Mouse (Mus musculus): ENCODE measurements around the gene Map2k4. TPM values are rescaled to one million over a fixed set of nuclear protein-coding genes. Genes with fewer than 3 reads are reported as not detected.

The Map2k4 gene
- polyA plus RNA-seq, 1 experiment from 2014 or later = 68.7 TPM

DNA sequence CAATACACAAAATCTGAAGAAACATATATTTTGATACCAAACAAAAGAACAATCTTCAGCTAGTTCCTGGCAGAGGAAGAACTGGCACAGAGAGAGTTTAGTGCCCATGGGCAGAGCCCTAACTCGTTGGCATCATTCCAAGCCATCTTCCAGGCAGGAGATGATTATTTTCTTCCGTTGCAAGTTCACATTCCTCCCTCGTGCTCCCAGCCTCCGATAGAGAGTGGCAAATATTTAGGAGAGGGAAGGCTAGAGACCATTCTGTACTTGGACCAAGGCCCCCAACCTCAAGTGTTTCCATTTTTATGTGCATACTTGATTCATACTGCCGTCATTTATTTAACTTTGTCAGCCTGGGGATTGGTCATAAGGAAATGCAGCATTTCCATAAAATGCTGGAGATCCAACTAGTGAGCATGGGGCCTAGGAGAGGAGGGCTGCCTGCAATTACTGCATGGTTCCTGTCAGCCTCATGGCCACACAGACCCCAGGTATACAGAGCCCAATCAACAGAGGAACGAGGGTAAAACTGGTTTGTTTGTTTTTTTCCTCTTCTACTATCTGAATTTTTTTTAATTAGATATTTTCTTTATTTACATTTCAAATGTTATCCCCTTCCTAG is 120.6 kb downstream of the Map2k4 start:
- Histone ChIP-seq H3K36me3 (no peaks in the 10 kb centered on the region), H3K9ac (no peak overlapping the region), H3K4me3 (no peak overlapping the region), H3K4me1 (no peaks in the 10 kb centered on the region), H3K27ac (no peak overlapping the region), H3K4me2 (replicated peaks) (no peak overlapping the region), H3K9me3 (replicated peaks) (no peaks in the 10 kb centered on the region), H3K27me3 (no peaks in the 10 kb centered on the region)
- 68% methylated on average over 6 of the region's 6 CpGs for WGBS
- no peak for ATAC-seq (ENCODE audit: low FRiP score)

GRCm38 (mm10) chr11:65664903-65665302 is 123.2 kb downstream of the Map2k4 start:
- no peak for ATAC-seq (ENCODE audit: low FRiP score)
- no peak overlapping the region for H3K4me2 ChIP-seq (replicated peaks)

GRCm38 (mm10) chr11:65661790-65662522 is 126.1 kb downstream of the Map2k4 start:
- Histone ChIP-seq H3K4me2 (replicated peaks) (no peak overlapping the region), H3K36me3 (no peaks in the 10 kb centered on the region), H3K27me3 (no peaks in the 10 kb centered on the region), H3K9ac (no peak overlapping the region), H3K9me3 (replicated peaks) (no peaks in the 10 kb centered on the region), H3K4me3 (no peak overlapping the region), H3K27ac (no peak overlapping the region), H3K4me1 (no peaks in the 10 kb centered on the region)
- WGBS = 82% methylated on average over 8 of the region's 8 CpGs
- no peak for ATAC-seq (ENCODE audit: low FRiP score)

More at GRCm38 (mm10) chr11:65664903-65665302, 123.2 kb downstream of the Map2k4 start:
- Histone ChIP-seq H3K9me3 (replicated peaks) (no peaks in the 10 kb centered on the region), H3K27me3 (no peaks in the 10 kb centered on the region), H3K36me3 (no peaks in the 10 kb centered on the region), H3K4me3 (no peak overlapping the region), H3K27ac (no peak overlapping the region), H3K4me1 (no peaks in the 10 kb centered on the region), H3K9ac (no peak overlapping the region)
- WGBS = 74% methylated on average over 6 of the region's 6 CpGs

DNA sequence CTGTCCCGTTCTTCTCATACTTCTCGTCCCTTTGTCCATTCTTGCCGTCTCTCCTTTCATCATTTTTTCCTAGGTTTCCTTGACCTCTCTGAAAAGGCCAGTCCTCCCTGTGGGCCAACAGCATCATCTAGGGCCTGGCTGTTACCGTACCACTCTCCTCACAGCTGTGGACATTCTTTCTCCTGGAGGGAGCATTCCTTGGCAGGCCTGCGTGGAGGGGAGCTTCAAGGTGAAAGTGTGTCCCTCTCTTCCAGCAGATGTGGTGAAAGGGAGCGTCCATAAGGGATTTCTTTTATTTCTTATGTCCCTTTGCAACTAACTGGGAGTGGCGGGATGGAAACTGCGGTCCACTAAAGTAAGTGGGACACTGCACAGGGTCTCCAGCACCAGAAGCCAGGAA is 134.2 kb downstream of the Map2k4 start:
- WGBS = 84% methylated on average over 8 of the region's 8 CpGs
- ATAC-seq (ENCODE audit: low FRiP score) = no peak
- H3K4me2 ChIP-seq (replicated peaks) = no peak overlapping the region
- no peaks in the 10 kb centered on the region for H3K36me3 ChIP-seq
- no peak overlapping the region for H3K27ac ChIP-seq
- no peak overlapping the region for H3K9ac ChIP-seq
- H3K27me3 ChIP-seq = no peaks in the 10 kb centered on the region
- H3K4me1 ChIP-seq = no peaks in the 10 kb centered on the region
- no peaks in the 10 kb centered on the region for H3K9me3 ChIP-seq (replicated peaks)
- H3K4me3 ChIP-seq = no peak overlapping the region

DNA sequence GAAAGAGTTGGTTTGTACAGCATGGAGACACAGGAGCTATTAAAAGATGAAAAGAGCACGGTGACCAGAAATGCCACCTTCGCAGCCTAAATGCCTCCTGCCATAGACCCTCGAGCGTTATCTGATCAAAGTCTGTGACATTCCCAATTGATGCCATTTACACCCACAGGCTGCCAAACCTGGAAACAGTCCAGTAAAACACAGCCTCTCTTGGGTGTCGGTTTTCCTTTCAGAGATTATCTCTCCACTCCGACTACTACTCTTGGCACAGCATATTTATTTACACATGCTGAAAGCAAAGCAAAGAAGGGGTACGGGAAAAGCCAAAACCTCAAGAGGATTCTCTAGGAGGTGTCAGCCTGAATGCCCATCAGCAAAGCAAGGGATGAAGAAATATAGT is 136.7 kb downstream of the Map2k4 start:
- Histone ChIP-seq H3K36me3 (no peaks in the 10 kb centered on the region), H3K4me3 (no peak overlapping the region), H3K27me3 (no peaks in the 10 kb centered on the region), H3K4me1 (no peaks in the 10 kb centered on the region), H3K27ac (no peak overlapping the region), H3K9ac (no peak overlapping the region), H3K4me2 (replicated peaks) (no peak overlapping the region), H3K9me3 (replicated peaks) (no peaks in the 10 kb centered on the region)
- no peak for ATAC-seq (ENCODE audit: low FRiP score)
- WGBS = 84% methylated on average over 7 of the region's 7 CpGs

- H3K9ac ChIP-seq = no peak overlapping the region
- WGBS = 73% methylated on average over 4 of the region's 4 CpGs
- no peak overlapping the region for H3K4me2 ChIP-seq (replicated peaks)
- H3K4me1 ChIP-seq = no peaks in the 10 kb centered on the region
- no peak for ATAC-seq (ENCODE audit: low FRiP score)
- no peak overlapping the region for H3K27ac ChIP-seq
- H3K27me3 ChIP-seq = no peaks in the 10 kb centered on the region
- no peaks in the 10 kb centered on the region for H3K36me3 ChIP-seq
- no peak overlapping the region for H3K4me3 ChIP-seq
- H3K9me3 ChIP-seq (replicated peaks) = no peaks in the 10 kb centered on the region
These were observed 138.0 kb downstream of the Map2k4 start for GRCm38 (mm10) chr11:65649956-65650715.

DNA sequence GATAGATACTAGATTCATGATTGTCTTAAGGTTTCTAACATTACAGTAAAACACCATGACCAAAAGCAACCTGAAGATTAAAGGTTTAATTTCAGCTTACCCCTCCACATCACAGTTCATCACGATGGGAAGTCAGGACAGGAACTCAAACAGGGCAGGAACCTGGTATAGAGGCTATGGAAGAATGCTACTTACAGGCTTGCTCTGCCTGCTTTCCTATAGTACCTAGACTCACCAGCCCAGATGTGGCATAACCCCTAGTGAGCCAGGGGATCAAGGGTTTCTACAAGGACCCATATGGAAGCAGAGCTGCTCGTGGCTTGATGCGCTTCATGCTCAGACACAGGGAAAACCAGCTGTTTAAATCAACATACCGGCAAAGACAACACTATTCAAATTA is 138.6 kb downstream of the Map2k4 start:
- ATAC-seq (ENCODE audit: low FRiP score) = no peak
- 76% methylated on average over 4 of the region's 4 CpGs for WGBS
- H3K36me3 ChIP-seq = no peaks in the 10 kb centered on the region
- no peak overlapping the region for H3K9ac ChIP-seq
- no peaks in the 10 kb centered on the region for H3K4me1 ChIP-seq
- H3K4me3 ChIP-seq = no peak overlapping the region
- H3K27me3 ChIP-seq = no peaks in the 10 kb centered on the region
- no peaks in the 10 kb centered on the region for H3K9me3 ChIP-seq (replicated peaks)
- no peak overlapping the region for H3K4me2 ChIP-seq (replicated peaks)
- no peak overlapping the region for H3K27ac ChIP-seq

DNA sequence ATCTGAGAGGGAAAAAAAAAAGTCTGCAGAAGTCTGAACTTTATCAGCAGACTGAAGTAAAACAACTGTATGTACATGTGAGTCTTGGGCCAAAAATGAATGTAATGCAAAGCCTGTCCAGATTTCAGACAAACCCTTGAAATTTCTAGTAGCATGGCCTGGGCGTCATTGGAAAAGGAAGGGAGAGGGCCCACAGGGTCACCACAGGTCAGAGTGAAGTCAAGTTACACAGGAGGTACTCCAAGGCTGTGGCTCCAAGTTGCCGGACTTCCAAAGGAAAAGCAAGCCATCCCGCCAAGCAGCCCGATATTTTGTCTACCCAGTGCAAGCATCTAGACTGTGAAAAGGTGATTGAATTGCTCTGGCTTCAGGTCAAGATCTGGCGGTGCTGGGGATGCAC is 141.8 kb downstream of the Map2k4 start:
- Histone ChIP-seq H3K36me3 (no peaks in the 10 kb centered on the region), H3K4me3 (no peak overlapping the region)
- ATAC-seq (ENCODE audit: low FRiP score) = no peak

DNA sequence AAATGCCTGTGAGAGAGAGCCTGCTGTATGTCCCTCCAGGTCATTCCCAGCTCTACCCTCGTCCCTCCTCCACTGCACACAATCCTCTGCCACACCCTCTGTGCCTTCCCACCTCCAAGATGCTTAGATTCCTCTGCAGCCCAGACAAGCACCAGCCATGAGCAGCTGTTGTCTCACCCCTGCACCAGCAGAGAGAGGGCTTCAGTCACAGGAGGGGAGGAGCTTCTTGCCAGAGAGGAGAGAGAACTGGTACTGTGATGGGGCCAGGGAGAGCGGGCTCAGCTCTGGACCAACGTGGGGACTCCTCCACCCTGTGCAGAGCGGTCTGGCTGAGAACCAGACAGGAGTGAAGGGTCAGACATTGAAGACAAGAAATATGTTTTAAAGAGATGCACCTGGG is 143.6 kb downstream of the Map2k4 start:
- Histone ChIP-seq H3K27me3 (no peaks in the 10 kb centered on the region), H3K9ac (no peak overlapping the region), H3K4me2 (replicated peaks) (no peak overlapping the region), H3K36me3 (no peaks in the 10 kb centered on the region), H3K4me1 (no peaks in the 10 kb centered on the region), H3K27ac (no peak overlapping the region), H3K4me3 (no peak overlapping the region), H3K9me3 (replicated peaks) (no peaks in the 10 kb centered on the region)
- ATAC-seq (ENCODE audit: low FRiP score) = no peak
- 57% methylated on average over 4 of the region's 4 CpGs for WGBS

More for the DNA sequence above, 141.8 kb downstream of the Map2k4 start:
- Histone ChIP-seq H3K9me3 (replicated peaks) (no peaks in the 10 kb centered on the region), H3K27ac (no peak overlapping the region), H3K4me2 (replicated peaks) (no peak overlapping the region), H3K27me3 (no peaks in the 10 kb centered on the region), H3K9ac (no peak overlapping the region), H3K4me1 (no peaks in the 10 kb centered on the region)
- WGBS = 79% methylated on average over 5 of the region's 5 CpGs

- H3K27ac ChIP-seq = no peak overlapping the region
- no peaks in the 10 kb centered on the region for H3K4me1 ChIP-seq
- no peaks in the 10 kb centered on the region for H3K36me3 ChIP-seq
- no peak for ATAC-seq (ENCODE audit: low FRiP score)
- H3K27me3 ChIP-seq = no peaks in the 10 kb centered on the region
- no peak overlapping the region for H3K4me3 ChIP-seq
- H3K4me2 ChIP-seq (replicated peaks) = no peak overlapping the region
- H3K9ac ChIP-seq = no peak overlapping the region
- WGBS = 87% methylated on average over 6 of the region's 6 CpGs
- H3K9me3 ChIP-seq (replicated peaks) = no peaks in the 10 kb centered on the region
These were observed 147.8 kb downstream of the Map2k4 start for GRCm38 (mm10) chr11:65640261-65640660.

Data from hindbrain, embryonic 12.5 days (tissue).